Mouse (Mus musculus) myocyte (in vitro differentiated cells): ENCODE measurements around the gene Smim24. TPM values are rescaled to one million over a fixed set of nuclear protein-coding genes. Genes with fewer than 3 reads are reported as not detected.

Source experiments
- H3K27me3 ChIP-seq: one replicate; pipeline ENCODE4 v1.6.1; 2011; ENCODE audit not compliant: control insufficient read depth, insufficient read depth, insufficient read length
- H3K36me3 ChIP-seq: one replicate; pipeline ENCODE4 v1.6.1; 2011; ENCODE audit not compliant: control insufficient read depth, insufficient read depth
- H3K4me2 ChIP-seq: one replicate; pipeline ENCODE4 v1.6.1; 2011; ENCODE audit warnings: low read depth, control low read depth
- H3K4me3 ChIP-seq: one replicate; pipeline ENCODE4 v1.5.1; 2011; ENCODE audit warnings: mild to moderate bottlenecking, control low read depth, moderate library complexity
- H3K79me2 ChIP-seq: one replicate; pipeline ENCODE4 v1.6.1; 2011; ENCODE audit not compliant: control insufficient read depth, insufficient read depth
- H3ac ChIP-seq: one replicate; pipeline ENCODE4 v1.6.1; 2011; ENCODE audit not compliant: control insufficient read depth, insufficient read length
- CEBPB ChIP-seq: IDR thresholded peaks from 2 replicates; pipeline ENCODE4 v1.6.1; 2011; ENCODE audit warnings: mild to moderate bottlenecking, moderate library complexity; ENCODE audit not compliant: poor library complexity, insufficient read depth, severe bottlenecking
- E2F4 ChIP-seq: IDR thresholded peaks from one replicate; pipeline ENCODE4 v1.6.1; 2011; ENCODE audit warnings: mild to moderate bottlenecking, control low read depth, moderate library complexity; ENCODE audit not compliant: insufficient read depth
- MAX ChIP-seq: IDR thresholded peaks from one replicate; pipeline ENCODE4 v1.6.1; 2011; ENCODE audit warnings: low read depth, mild to moderate bottlenecking, control low read depth
- MYOD1 ChIP-seq, 3 experiments: IDR thresholded peaks; one replicate each; pipeline ENCODE4 v1.6.1; 2011; ENCODE audit warnings: control low read depth in 2 of 3, low read depth in 2 of 3, mild to moderate bottlenecking in 2 of 3, moderate library complexity in 1 of 3; ENCODE audit not compliant: insufficient read length in 2 of 3, control insufficient read depth in 1 of 3
- MYOG ChIP-seq, 3 experiments: IDR thresholded peaks; one replicate each; pipeline ENCODE4 v1.6.1; 2011; ENCODE audit warnings: control low read depth in 2 of 3, low read depth in 2 of 3, mild to moderate bottlenecking in 2 of 3; ENCODE audit not compliant: insufficient read length in 2 of 3, control insufficient read depth in 1 of 3, insufficient read depth in 1 of 3
- POLR2A ChIP-seq: IDR thresholded peaks from one replicate; pipeline ENCODE4 v1.6.1; 2011; ENCODE audit warnings: low read depth, mild to moderate bottlenecking, control low read depth, moderate library complexity; ENCODE audit not compliant: insufficient read length
- POLR2AphosphoS2 ChIP-seq: IDR thresholded peaks from one replicate; pipeline ENCODE4 v1.6.1; 2011; ENCODE audit warnings: low read depth, control low read depth; ENCODE audit not compliant: insufficient read length
- REST ChIP-seq: IDR thresholded peaks from one replicate; pipeline ENCODE4 v1.6.1; 2011; ENCODE audit warnings: mild to moderate bottlenecking, control low read depth, moderate library complexity; ENCODE audit not compliant: insufficient read depth, insufficient read length
- SRF ChIP-seq: IDR thresholded peaks from one replicate; pipeline ENCODE4 v1.6.1; 2011; ENCODE audit warnings: low read depth; ENCODE audit not compliant: control insufficient read depth, insufficient read length
- TCF12 ChIP-seq: IDR thresholded peaks from one replicate; pipeline ENCODE4 v1.6.1; 2011; ENCODE audit warnings: mild to moderate bottlenecking, control low read depth; ENCODE audit not compliant: poor library complexity, insufficient read depth, severe bottlenecking
- TCF3 ChIP-seq: IDR thresholded peaks from one replicate; pipeline ENCODE4 v1.6.1; 2011; ENCODE audit warnings: low read depth, control low read depth; ENCODE audit not compliant: insufficient read length
- USF1 ChIP-seq: IDR thresholded peaks from one replicate; pipeline ENCODE4 v1.6.1; 2011; ENCODE audit warnings: low read depth, mild to moderate bottlenecking, control low read depth, moderate library complexity
- polyA plus RNA-seq: library from polyadenylated mRNA; unstranded; fragments of >200 nt; fragmentation: generic; extraction: Trizol; gene quantifications from one replicate; pipeline ENCODE4 v1.2.1, GENCODE M21; 2012; ENCODE audit warnings: missing spikeins

Smim24 gene
- polyA plus RNA-seq, 1 experiment: 0.30 TPM

- no peaks in the 10 kb centered on the region for H3K27me3 ChIP-seq
Measured at GRCm38 (mm10) chr10:81377362-81377664, 15.5 kb upstream of the Smim24 start.

GRCm38 (mm10) chr10:81377793-81378552, 14.9 kb upstream of the Smim24 start, which contains the start of gene Fzr1:
TSS of gene Fzr1 (minus strand) at chr10:81378516.
- no peaks in the 10 kb centered on the region for H3K36me3 ChIP-seq
- TF ChIP-seq SRF (no peak), POLR2A (peak; percentile 76), POLR2AphosphoS2 (peak; percentile 84)
- H3K79me2 ChIP-seq: peaks cover 51% of the 10 kb centered on the region
- H3K27me3 ChIP-seq: no peaks in the 10 kb centered on the region
- peak within 1 kb of the TSS; percentile 93 for H3K4me2 ChIP-seq
- peak within 1 kb of the TSS; percentile 88 for H3K4me3 ChIP-seq
- H3ac ChIP-seq: peak within 1 kb of the TSS; percentile 64

More at GRCm38 (mm10) chr10:81377362-81377664, 15.5 kb upstream of the Smim24 start:
- Histone ChIP-seq H3ac (peak overlapping the region; percentile 64), H3K4me3 (peak overlapping the region; percentile 88), H3K4me2 (peak overlapping the region; percentile 93), H3K79me2 (peaks cover 58% of the 10 kb centered on the region), H3K36me3 (no peaks in the 10 kb centered on the region)
- TF ChIP-seq SRF: no peak

GRCm38 (mm10) chr10:81378553-81379182, 14.2 kb upstream of the Smim24 start:
- Histone ChIP-seq H3ac (peak overlapping the region; percentile 64), H3K4me3 (peak overlapping the region; percentile 88), H3K36me3 (no peaks in the 10 kb centered on the region), H3K4me2 (peak overlapping the region; percentile 62), H3K79me2 (peaks cover 44% of the 10 kb centered on the region), H3K27me3 (no peaks in the 10 kb centered on the region)
- TF ChIP-seq POLR2AphosphoS2: peak; percentile 49
- TF ChIP-seq E2F4: peak; percentile 64
- peak in 2 of 3 experiments; percentile 27 to 67 for TF ChIP-seq MYOG (IDR thresholded peaks at IDR 0.05; ENCODE audit: control insufficient read depth in 1 of 3, insufficient read depth in 1 of 3, insufficient read length in 2 of 3, low read depth in 2 of 3)
- TF ChIP-seq TCF12: no peak
- peak in 1 of 3 experiments; percentile 47 for TF ChIP-seq MYOD1 (IDR thresholded peaks at IDR 0.05; ENCODE audit: control insufficient read depth in 1 of 3, insufficient read length in 2 of 3, low read depth in 2 of 3)
- no peak for TF ChIP-seq REST
- peak; percentile 58 for TF ChIP-seq POLR2A

- peak overlapping the region; percentile 88 for H3K4me3 ChIP-seq
- no peaks in the 10 kb centered on the region for H3K36me3 ChIP-seq
- H3K4me2 ChIP-seq: peak overlapping the region; percentile 62
- H3ac ChIP-seq: no peak overlapping the region
- H3K79me2 ChIP-seq: peaks cover 39% of the 10 kb centered on the region
- H3K27me3 ChIP-seq: no peaks in the 10 kb centered on the region
- TF ChIP-seq POLR2A (no peak), TCF3 (no peak), E2F4 (no peak), MYOD1 (IDR thresholded peaks at IDR 0.05; ENCODE audit: control insufficient read depth in 1 of 3, insufficient read length in 2 of 3, low read depth in 2 of 3) (no peak), USF1 (no peak)
Measured at GRCm38 (mm10) chr10:81379183-81379553, 13.7 kb upstream of the Smim24 start.

- Histone ChIP-seq H3K36me3 (no peaks in the 10 kb centered on the region), H3K79me2 (peaks cover 37% of the 10 kb centered on the region), H3K27me3 (no peaks in the 10 kb centered on the region), H3ac (no peak overlapping the region), H3K4me2 (no peak overlapping the region), H3K4me3 (no peak overlapping the region)
- TF ChIP-seq POLR2A: no peak
- no peak for TF ChIP-seq MAX
- TF ChIP-seq MYOD1 (IDR thresholded peaks at IDR 0.05; ENCODE audit: control insufficient read depth in 1 of 3, insufficient read length in 2 of 3, low read depth in 2 of 3): no peak
- no peak for TF ChIP-seq REST
- no peak for TF ChIP-seq TCF3
- TF ChIP-seq CEBPB: no peak
- TF ChIP-seq SRF: no peak
- TF ChIP-seq TCF12: no peak
- TF ChIP-seq POLR2AphosphoS2: no peak
- TF ChIP-seq USF1: no peak
- TF ChIP-seq MYOG (IDR thresholded peaks at IDR 0.05; ENCODE audit: control insufficient read depth in 1 of 3, insufficient read depth in 1 of 3, insufficient read length in 2 of 3, low read depth in 2 of 3): no peak
Measured at GRCm38 (mm10) chr10:81379809-81380378, 13.0 kb upstream of the Smim24 start.
